Mouse (Mus musculus) kidney, postnatal 36 days (tissue): ENCODE data around the gene Aldh1a3.

Experiments used
- DNase-seq, 2 experiments: peaks; one replicate each; pipeline ENCODE4 v3.0.0; 2021 to 2022; ENCODE audit warnings: mixed read lengths in 2 of 2

The Aldh1a3 gene

DNA sequence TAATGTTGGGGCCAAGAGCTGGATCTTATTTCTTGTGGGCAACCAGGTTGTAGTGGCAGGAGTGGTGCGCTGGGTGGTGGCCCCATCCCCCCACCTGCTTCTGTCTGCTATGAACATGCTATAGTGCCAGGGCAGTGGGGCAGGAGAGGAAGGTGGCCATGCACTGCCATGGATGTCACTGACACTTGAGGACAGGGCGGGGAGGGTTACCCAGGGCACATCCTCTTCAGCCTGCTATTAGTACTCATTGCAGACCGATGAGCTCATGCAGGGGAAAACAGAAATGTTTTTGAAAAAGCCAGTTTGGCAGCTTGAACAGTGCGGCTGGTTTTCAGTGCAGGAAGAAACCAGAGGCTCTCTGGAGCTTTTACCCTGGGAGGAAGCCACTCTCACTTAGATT lies 10.5 kb downstream of the Aldh1a3 start:
- DNase-seq: no peak

DNA sequence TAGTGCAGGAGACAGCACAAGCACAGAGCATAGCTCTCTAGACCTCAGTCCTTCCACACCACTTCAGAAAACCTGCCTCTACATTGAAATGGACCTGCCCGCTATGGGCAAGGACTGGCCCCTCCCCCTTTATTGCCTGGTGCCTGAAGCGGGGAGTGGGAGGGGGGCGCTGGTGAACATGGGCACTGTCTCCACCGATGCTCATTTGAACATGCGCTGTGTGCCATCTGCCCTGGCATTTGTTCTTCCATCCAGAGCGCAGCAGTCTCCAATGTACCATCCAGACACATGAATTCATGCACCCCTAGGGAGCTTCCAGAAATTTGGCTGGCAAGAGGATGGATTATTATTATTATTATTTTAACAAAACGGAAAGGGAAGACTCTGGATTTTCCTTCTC lies 14.2 kb downstream of the Aldh1a3 start:
- no peak for DNase-seq

DNA sequence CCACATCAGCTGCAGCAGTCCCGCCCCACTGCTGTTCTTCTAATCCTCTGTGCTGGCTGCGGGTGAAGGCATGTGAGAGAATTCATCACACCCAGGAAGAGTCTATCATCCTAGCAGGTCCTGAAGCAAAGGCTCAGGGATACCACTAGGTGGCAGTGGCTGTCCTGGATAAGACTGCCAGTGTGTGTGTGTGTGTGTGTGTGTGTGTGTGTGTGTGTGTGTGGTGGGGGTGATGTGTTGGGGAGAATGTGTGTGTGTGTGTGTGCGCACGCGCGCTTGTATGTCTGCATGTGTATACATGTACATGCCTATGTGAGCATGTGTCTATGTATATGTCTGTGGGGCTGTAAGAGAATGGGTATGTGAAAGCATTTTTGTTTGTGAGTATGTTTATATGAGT lies 17.9 kb downstream of the Aldh1a3 start:
- peak; percentile 17 to 66 for DNase-seq

DNA sequence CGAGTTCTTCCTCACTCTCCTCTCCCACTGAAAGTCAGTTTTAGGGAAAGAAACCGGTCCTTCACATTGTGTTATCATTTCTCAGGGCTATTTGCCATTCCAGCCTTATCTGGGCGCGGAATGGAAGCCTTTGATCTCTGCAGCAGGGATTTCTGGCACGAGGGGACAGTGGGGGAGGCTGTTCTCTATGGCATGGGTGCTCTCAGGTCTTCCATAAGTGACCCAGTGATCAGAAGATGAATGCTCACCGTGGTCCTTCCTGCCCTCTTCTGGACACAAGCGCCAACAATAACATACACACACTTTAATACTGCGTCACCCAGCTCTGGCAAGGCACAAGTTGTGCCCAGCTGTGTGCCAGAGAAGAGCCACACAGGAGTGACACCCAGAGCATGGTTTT lies 20.3 kb downstream of the Aldh1a3 start:
- DNase-seq: no peak

DNA sequence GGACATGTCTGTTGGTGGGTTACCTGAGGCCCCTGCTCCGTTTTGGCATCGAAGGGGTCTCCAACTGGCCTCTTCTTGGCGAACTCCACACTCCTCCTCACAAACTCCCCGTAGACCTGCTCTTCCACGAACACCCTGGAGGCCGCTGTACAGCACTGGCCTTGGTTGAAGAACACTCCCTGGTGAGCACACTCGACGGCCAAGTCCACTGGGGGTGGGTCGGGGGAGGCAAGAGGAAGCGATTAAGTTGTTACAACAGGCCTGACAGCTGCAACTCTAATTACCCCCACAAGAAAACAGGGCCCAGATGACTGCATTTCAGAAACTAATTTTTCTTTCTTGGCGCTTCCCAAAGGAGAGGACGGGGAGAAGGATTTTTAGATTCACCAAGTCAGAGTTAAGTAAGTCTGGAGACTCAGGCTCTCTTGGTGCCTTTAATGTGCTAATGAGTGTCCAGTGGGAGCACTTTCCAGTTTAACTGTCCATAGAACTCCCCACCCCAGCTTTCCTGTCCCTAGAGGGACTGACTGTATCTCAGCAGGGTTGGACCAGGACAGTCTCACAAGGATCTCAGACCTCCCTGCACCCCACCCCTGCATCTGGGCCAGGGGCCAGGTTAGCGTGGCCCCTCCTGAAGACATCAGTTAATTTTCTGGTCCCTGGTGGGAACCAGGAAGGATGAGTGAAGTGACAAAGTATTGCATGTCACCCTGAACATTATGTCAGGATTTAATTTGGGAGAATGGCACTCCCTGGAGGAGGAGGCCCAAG lies 21.2 kb downstream of the Aldh1a3 start:
- peak in 1 of 2 experiments; percentile 17 for DNase-seq

DNA sequence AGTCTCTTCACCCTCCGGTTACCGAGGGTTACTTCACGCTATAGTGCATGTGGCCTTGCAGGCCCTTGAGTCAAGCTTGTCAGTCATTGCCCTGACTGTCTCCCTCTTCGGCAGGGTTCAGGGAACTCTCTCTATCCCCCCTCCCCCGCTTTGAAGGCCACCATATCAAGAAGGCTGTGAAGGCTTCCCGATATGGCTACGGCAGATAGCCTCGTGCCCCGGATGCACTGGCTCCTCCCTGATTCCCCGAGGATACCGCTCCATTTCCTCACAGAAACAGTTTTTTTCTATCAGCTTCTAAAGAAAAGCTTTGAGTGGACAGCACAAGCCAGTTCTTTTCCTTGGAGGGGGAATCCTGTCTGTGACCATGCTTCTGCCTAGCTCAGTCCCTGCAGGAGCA lies 21.8 kb downstream of the Aldh1a3 start:
- DNase-seq: peak; percentile 26 to 46

DNA sequence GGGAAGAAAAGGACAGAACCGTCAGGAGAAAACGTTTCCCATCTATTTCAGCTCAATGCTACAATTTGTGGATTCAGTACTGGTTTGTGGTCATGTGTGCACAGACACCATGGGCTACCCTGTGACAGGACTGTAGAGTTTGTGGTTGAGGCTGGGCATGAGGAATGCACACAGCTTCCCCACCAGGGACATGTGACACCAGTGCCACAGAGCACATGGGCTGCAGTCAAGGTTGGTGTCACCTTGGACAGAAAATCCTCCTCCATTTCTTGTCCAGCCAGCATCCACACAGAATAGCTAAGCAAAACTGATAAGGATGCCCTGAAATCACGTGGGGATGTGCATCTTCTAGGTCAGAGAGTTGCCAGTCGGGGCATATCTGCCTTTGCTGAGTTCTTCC lies 22.5 kb downstream of the Aldh1a3 start:
- no peak for DNase-seq

DNA sequence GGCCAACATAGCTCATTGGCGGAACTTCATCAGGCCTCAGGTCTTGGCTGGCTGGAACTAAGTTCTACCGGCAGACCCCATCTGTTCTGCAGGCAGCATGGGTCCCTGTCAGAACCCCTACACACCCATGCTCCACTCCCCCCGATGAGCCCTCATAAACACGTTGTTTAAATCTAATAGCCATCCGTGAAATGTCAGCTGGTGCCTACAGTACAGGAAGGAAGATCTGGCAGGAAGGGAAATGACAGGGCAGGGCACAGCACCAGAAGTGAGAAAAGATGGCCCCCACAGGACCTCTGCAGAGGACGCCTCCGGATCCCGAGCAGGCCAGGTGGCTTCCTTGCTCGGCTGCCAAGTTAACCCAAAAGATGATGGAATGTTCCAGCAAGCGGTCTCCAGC lies 23.2 kb downstream of the Aldh1a3 start:
- peak; percentile 26 to 34 for DNase-seq

DNA sequence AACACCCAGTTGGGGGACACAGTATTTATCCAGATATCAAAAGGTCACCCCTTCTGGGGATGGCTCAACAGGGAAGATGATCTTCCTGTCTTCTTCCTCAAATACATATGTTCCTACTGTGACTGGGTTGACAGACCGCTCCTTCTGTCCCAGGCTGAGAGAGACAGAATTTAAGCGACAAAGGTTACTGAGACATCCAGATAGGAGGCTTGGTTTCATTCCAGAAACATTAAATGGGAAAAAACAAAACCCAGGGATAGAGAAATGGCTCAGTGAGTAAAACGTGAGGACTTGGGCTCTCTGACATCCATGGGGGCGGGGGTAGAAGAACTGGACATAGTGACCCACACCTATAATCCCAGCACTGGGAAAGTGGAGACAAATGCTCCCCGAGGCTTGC lies 24.4 kb downstream of the Aldh1a3 start:
- DNase-seq: no peak

DNA sequence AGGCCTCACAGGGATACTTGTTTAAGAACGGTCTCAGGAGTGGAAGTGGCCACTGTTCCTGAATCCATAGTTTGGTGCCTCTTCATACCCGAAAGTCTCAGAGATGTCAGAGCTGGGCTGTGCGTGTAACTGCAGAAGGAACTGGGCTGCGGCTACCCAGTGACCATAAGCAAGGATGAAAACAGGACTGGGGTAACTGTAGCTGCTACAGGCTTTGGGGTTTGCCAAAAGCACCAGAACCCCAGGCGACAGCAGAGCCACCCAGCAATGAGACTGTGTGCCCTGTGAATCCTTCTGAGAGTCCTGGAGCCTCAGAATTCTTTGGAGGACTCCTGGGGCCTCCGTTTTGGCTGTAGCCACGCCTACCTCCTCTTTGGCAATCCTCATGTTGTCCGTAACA lies 25.7 kb downstream of the Aldh1a3 start:
- DNase-seq: no peak

DNA sequence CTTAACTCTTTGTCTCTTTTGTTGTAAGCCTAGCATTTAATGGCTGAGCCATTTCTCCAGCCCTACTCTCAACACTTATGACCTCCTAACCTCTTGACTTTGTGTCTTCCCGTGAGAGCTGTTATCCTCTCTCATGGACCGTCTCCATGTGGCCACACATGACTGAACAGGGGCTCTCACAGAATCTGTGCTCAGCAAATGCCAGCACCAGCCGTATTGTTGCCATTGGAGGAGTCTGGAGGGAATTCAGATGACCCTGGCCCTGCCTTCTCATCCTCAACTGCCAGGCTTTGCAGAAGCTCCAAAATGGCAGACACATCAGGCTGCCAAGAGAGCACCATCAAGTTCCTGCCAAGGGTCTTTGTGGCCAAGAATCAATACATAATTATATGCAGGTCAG lies 30.0 kb downstream of the Aldh1a3 start:
- peak; percentile 27 to 33 for DNase-seq

DNA sequence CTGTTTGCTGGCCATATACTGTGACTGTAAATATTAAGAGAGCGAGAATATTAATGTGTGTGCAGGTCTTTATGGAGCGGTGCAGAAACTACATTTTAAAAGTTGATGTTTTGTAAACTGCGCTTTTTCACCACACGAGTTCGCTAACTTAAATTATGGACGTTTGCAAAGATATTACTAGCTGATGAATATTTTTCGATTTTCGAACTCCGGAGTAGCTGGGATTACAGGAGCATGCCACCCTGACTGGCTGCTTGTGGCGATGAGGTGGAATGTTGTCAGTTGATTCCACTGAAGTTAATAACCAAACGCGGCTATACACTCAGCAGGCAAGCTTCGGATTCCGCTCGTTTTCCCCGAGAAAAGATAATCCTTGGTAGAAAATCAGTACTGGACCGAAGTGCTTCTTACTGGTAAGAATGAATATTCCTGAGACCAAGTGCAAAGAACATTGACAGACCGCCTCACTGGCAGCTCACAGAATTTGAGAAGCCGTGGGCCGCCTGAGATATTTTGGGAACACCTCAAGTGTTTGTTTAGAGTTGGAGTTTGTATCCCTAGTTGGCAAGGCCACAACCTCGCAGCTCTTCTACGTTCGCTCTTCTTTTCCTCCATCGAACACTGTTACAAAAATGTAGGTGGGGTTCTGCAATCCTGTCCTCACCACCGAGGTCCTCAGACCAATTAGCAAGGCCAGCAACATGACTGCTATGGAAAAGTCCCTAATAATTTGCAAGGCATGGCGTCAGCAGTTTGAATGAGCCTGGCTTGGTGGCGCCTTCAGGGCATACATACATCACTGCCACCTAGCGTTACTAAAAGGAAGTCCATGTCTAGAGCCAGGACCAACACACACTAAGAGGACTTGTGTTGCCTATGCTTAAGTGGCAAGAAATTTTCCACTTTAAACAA lies 38.4 kb downstream of the Aldh1a3 start:
- DNase-seq: peak; percentile 79 to 91

DNA sequence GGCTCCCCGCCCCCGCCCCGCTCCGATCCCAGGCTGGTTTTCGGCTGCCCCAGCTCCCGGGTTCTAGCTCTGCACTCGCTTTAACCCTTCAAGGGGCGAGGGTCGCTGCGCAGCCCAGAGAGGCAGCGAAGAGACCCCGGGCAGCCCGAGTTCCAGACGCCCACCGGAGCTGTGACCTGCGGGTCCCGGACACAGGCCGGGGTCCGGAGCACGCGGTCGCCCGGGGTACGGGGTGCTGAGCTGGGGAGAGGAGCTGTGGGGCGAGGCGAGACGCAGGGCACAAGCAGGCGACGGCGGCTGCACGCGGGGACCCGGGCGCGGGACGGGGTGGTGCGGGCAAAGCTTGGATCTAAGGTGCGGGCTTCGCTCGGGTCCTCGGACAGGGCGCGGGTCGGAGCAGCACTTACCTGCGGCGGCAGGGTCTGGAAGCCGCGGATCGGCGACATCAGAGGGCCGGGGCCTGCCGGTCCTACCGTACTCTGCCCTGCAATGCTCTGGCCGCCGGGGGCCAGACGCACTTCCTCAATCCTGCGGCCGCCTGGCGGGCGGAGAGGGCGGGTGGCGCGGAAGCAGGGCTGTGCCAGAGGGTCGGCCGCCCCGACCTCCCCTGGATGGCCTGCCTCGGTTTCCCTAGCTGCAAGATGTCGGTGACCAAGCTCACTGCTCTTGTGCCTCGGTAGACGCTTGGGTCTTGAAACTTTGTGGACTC lies 39.4 kb downstream of the Aldh1a3 start, which contains the start of gene Lrrk1:
Gene Lrrk1 (minus strand): TSS at position 538 of the 709 bp plus-strand sequence.
- peak; percentile 60 to 84 for DNase-seq

DNA sequence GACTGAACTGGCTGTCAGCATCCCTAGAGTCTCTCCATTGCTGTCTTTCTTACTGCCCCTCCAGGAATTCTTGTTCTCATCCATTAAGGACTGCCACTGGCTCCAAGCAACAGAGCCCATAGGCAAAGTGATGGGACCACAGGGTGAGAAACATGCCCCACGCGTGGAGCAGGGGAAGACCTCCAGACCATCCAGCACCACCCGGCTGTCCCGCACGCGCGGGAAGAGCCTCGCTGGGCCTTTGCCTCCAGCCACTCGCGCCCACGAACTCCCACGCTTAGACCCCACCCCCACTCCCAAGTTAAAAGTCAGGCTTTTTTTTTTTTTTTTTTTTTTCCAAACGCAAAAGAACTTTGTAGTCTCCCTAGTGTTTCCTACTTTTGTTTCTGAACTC lies 39.9 kb downstream of the Aldh1a3 start:
- peak in 1 of 2 experiments; percentile 46 for DNase-seq

DNA sequence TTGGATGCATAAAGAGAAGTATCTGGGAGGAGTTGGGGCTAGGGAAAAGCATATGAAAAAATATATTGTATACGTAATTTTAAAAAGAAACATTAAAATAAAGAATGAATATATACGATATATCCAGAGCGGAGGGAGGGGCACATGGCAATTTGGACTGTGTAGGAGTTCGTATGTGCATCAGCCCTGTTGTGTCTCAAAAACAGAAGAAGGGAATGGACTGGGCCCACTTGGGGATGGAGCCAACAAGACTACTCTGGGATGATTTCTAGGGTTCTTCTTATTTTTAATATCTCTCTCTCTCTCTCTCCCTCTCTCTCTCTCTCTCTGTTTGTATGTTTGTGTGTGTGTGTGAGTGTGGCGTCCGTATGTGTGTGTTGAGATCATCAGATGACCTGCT lies 40.9 kb downstream of the Aldh1a3 start:
- DNase-seq: no peak

DNA sequence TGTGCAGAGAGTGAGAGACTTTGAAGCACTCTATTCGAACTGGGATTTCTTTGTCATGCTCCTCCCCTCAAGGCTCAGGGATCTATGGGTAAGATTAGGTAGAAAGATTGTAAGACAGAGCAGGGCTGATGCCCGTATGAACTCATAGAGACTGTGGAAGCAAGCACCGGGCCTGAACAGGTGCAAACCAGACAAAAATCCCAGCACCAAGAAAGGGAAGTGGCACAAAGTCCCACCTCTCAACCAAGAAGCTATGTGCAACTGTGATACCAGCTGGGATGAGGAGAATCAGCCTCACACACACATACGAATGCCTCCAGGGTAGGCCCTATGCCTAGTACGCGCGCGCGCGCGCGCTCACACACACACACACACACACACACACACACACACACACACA lies 41.5 kb downstream of the Aldh1a3 start:
- DNase-seq: no peak

DNA sequence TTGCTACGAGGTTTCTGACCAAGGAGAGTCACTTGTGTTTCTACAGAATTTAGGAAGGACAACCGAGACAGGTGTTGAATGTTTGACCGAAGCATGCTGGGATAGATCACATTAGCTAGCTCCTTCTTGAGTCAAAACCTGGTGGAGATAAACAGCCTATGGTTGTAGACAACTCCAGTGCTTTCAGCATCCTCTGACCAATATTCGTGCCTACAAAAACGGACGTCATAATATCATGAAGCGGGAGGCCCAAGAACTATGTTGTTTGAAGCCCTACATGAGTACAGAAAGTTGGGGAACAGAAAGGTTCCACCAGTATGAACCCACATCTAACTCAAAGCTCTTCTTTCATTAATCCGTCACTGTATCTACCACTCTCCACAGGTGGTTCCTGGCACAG lies 42.4 kb downstream of the Aldh1a3 start:
- no peak for DNase-seq

DNA sequence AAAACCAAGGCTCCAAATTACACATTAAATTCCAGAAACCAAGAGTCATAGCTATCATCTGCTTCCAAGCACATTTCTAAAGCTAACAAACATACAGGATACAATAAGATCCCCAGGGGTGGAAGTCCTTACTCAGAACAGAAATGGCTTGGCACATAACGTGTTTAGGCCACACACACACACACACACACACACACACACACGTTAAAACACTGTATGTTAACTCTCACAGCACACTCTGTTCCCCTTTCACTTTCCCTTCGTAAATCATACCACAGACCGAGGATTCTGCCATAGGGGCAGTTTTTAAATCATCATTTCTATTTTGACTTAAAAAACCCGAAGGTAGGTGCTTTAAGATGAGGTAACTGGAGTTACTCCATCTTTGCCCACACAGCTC lies 43.1 kb downstream of the Aldh1a3 start:
- peak; percentile 24 to 30 for DNase-seq

DNA sequence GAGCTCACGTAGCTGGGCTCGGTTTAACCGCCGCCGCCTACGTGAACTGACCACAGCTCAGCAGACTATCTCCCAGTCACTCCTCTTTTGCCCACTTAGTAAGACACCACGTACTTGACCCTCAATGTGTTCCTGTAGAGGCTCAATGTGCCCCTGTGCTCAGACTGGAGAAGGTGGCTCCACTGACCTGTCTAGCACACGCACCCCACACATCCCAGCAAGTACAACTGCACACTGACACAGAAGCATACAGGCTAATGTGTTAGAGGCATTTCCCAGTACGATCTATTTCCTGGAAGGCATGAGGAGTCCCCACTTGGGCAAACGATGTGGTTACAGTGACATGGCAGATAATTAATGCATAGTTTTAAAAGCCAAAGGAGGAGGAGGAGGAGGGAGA lies 50.8 kb downstream of the Aldh1a3 start:
- no peak for DNase-seq

DNA sequence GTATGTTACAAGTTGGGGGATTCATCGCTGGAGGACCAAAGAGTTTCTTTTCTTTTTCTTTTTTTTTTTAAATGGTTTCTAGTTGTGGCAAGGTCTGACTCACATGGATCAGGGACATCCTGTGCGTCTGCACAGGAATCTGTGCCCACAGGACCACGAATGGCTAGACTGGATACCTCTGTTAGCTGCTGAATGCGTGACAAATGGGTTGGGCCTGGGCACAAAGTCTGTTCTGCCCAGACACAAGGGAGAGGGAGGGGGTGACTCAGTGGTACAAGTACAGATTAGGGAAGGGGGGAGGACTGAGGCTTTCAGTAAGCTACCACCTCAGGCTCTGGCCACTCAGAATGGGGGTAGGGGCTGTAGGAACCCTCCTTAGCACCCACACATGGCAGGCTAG lies 51.6 kb downstream of the Aldh1a3 start:
- no peak for DNase-seq

DNA sequence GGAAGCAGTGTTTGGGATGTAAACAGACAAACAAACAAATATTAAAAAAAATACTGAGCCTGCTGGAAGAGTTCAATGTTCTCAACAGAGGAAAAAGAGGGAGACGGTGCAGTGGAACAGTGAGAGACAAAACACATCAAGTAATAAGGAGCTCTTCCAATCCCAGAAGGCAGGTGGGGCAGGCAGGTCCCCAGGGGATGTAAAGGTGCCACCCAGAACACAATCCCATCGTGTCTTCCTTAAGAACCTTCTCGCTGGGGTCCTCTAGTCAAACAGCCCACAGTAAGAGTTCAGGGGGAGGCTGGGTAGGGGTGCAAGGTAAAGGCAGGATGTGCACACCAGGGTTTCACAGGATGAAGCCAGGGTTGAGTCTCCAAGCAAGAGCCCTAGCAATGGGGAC lies 53.9 kb downstream of the Aldh1a3 start:
- DNase-seq: no peak

DNA sequence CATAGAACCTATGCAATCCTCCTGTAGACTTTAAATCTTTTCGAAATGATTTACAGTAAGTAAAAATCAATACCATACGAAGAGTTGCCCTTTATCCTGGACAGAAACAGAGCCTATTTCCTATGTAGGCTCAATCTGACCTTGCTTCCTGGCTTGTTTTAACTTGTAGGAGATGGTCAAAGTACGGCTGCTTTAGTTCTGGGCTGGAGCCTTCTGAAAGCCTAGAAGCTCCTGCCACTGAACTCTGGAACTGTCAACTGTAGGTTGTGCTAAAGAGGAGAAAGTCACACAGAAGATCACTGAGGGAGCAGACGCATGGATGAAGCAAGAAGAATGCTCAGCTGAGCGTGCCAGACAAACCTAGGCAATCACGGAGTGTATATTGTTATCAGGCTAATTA lies 56.3 kb downstream of the Aldh1a3 start:
- DNase-seq: peak in 1 of 2 experiments; percentile 28

DNA sequence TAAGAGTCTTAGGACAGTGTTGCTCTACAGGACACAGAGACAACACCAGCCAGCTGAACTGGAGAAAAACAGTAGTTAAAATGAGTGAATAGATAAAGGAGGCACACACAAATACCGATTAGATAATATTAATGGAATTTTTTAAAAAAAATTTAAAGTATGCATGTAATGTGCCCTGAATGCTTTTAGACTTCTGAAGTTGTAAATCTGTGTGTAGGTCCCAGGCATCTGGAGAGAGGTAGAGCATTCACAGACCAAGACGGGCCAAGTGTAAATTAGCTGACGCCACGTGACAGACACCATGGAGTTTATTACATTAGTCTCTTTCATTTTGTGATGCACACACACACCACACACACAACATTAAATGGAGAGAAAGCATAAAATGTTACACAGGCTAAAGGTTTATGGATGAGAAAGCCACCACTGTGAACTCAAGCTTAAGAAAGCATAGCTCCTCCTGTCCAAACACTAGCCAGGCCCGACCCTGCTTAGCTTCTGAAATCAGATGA lies 57.3 kb downstream of the Aldh1a3 start:
- no peak for DNase-seq
